Mouse (Mus musculus) testis, adult 2 months (tissue): Measurements from ENCODE around the gene Megf11. TPM values are rescaled to one million over a fixed set of nuclear protein-coding genes. Genes with fewer than 3 reads are reported as not detected.
"Not testable (repeated sequence)": the region's sequence is repeated elsewhere in the genome, so short reads cannot be mapped to it uniquely, and the experiment has no call there.

Source experiments
- H3K27ac ChIP-seq: fragments of 200-500 bp; 2 replicates; pipeline ENCODE4 v1.5.1; 2012; ENCODE audit warnings: low read depth, low read length; ENCODE audit not compliant: control insufficient read depth, insufficient read depth
- H3K27me3 ChIP-seq: fragments of 200-500 bp; 2 replicates; pipeline ENCODE4 v1.6.1; 2012; ENCODE audit warnings: mild to moderate bottlenecking, low read length, moderate library complexity; ENCODE audit not compliant: control insufficient read depth, insufficient read depth
- H3K36me3 ChIP-seq: fragments of 200-500 bp; 2 replicates; pipeline ENCODE4 v1.6.1; 2012; ENCODE audit warnings: mild to moderate bottlenecking, low read length; ENCODE audit not compliant: control insufficient read depth, insufficient read depth
- H3K4me1 ChIP-seq: fragments of 200-500 bp; 2 replicates; pipeline ENCODE4 v1.6.1; 2012; ENCODE audit warnings: low read length; ENCODE audit not compliant: control insufficient read depth, insufficient read depth
- H3K4me3 ChIP-seq: fragments of 200-500 bp; 2 replicates; pipeline ENCODE4 v1.5.1; 2012; ENCODE audit warnings: low read depth, mild to moderate bottlenecking, low read length, moderate library complexity, mixed read lengths; ENCODE audit not compliant: control insufficient read depth
- CTCF ChIP-seq: fragments of 200-500 bp; IDR thresholded peaks from 2 replicates; pipeline ENCODE4 v1.5.1; 2012; ENCODE audit warnings: low read depth, mild to moderate bottlenecking, inconsistent platforms, low read length, moderate library complexity; ENCODE audit not compliant: control insufficient read depth, insufficient read depth, insufficient replicate concordance
- POLR2A ChIP-seq: fragments of 200-500 bp; IDR thresholded peaks from 2 replicates; pipeline ENCODE4 v1.6.1; 2012; ENCODE audit warnings: low read depth, mild to moderate bottlenecking, inconsistent platforms, low read length, moderate library complexity; ENCODE audit not compliant: control insufficient read depth
- polyA plus RNA-seq: library from polyadenylated mRNA; depleted of rRNA; stranded (reverse); fragments of >200 nt; gene quantifications from 2 replicates; pipeline ENCODE4 v1.2.3, GENCODE M21; 2012

Gene Megf11
- polyA plus RNA-seq, 1 experiment = 0.30 TPM

- TF ChIP-seq POLR2A (no peak), CTCF (no peak)
- H3K36me3 ChIP-seq = no peaks in the 10 kb centered on the region
- H3K4me3 ChIP-seq = no peak overlapping the region
- no peaks in the 10 kb centered on the region; the same call in 1 of the 2 replicates for H3K4me1 ChIP-seq
- H3K27me3 ChIP-seq = no peaks in the 10 kb centered on the region
- no peak overlapping the region for H3K27ac ChIP-seq
These were observed 345.7 kb downstream of the Megf11 start for GRCm38 (mm10) chr9:64731029-64731560.

- TF ChIP-seq CTCF (no peak), POLR2A (no peak)
- H3K27me3 ChIP-seq = no peaks in the 10 kb centered on the region
- H3K27ac ChIP-seq = no peak overlapping the region
- no peak overlapping the region for H3K4me3 ChIP-seq
- no peaks in the 10 kb centered on the region; the same call in 1 of the 2 replicates for H3K4me1 ChIP-seq
- no peaks in the 10 kb centered on the region for H3K36me3 ChIP-seq
These were observed 348.7 kb downstream of the Megf11 start for GRCm38 (mm10) chr9:64734166-64734565.

GRCm38 (mm10) chr9:64734992-64735391 is 349.6 kb downstream of the Megf11 start:
- not testable (repeated sequence) for H3K4me3 ChIP-seq, H3K36me3 ChIP-seq, H3K27ac ChIP-seq

GRCm38 (mm10) chr9:64736076-64736638 is 350.7 kb downstream of the Megf11 start:
- peak overlapping the region; percentile 96 for H3K4me3 ChIP-seq
- no peaks in the 10 kb centered on the region for H3K27me3 ChIP-seq
- no peaks in the 10 kb centered on the region; the same call in 1 of the 2 replicates for H3K4me1 ChIP-seq
- no peaks in the 10 kb centered on the region for H3K36me3 ChIP-seq
- no peak for TF ChIP-seq CTCF
- no peak for TF ChIP-seq POLR2A
- peak overlapping the region; percentile 61 for H3K27ac ChIP-seq

More at GRCm38 (mm10) chr9:64734992-64735391, 349.6 kb downstream of the Megf11 start:
- H3K4me1 ChIP-seq, H3K27me3 ChIP-seq: not testable (repeated sequence)

GRCm38 (mm10) chr9:64736639-64737405 is 351.4 kb downstream of the Megf11 start:
- peak overlapping the region; percentile 91 for H3K27ac ChIP-seq
- TF ChIP-seq POLR2A = no peak
- 0 out of 2 replicates have a peak, but pooled peaks have one; percentile 1 for TF ChIP-seq CTCF
- no peaks in the 10 kb centered on the region for H3K27me3 ChIP-seq
- no peaks in the 10 kb centered on the region; the same call in 1 of the 2 replicates for H3K4me1 ChIP-seq
- H3K4me3 ChIP-seq = peak overlapping the region; percentile 96
- no peaks in the 10 kb centered on the region for H3K36me3 ChIP-seq

GRCm38 (mm10) chr9:64737406-64738201 is 352.2 kb downstream of the Megf11 start, which contains the start of gene Rab11a:
Gene Rab11a, minus strand, starts transcription at chr9:64737758.
- H3K27me3 ChIP-seq = no peaks in the 10 kb centered on the region
- TF ChIP-seq POLR2A (peak; percentile 89), CTCF (no peak)
- H3K4me1 ChIP-seq = no peaks in the 10 kb centered on the region; the same call in 1 of the 2 replicates
- no peaks in the 10 kb centered on the region for H3K36me3 ChIP-seq
- peak within 1 kb of the TSS; percentile 91 for H3K27ac ChIP-seq
- peak within 1 kb of the TSS; percentile 96 for H3K4me3 ChIP-seq

- Histone ChIP-seq H3K4me1 (no peaks in the 10 kb centered on the region; the same call in 1 of the 2 replicates), H3K27me3 (no peaks in the 10 kb centered on the region), H3K4me3 (no peak overlapping the region), H3K27ac (peak overlapping the region; percentile 15; the same call in 1 of the 2 replicates), H3K36me3 (no peaks in the 10 kb centered on the region)
- TF ChIP-seq POLR2A (no peak), CTCF (no peak)
These were observed 353.6 kb downstream of the Megf11 start for GRCm38 (mm10) chr9:64739001-64739400.
